Mouse (Mus musculus) monocyte, adult 2 months (primary cell): ENCODE data around the gene Setd7.

Experiments used
- DNase-seq, 2 experiments: peaks; one replicate each; pipeline ENCODE4 v3.0.0; 2022; ENCODE audit warnings: low spot score in 2 of 2, low read depth in 1 of 2

Gene Setd7

GRCm38 (mm10) chr3:51559594-51560450, 857 bp downstream of the Setd7 start:
- DNase-seq: peak in 1 of 2 experiments; percentile 55

GRCm38 (mm10) chr3:51555583-51555982, 5.1 kb downstream of the Setd7 start:
- no peak for DNase-seq

GRCm38 (mm10) chr3:51554836-51555235, 5.8 kb downstream of the Setd7 start:
- DNase-seq: no peak

GRCm38 (mm10) chr3:51554067-51554466, 6.6 kb downstream of the Setd7 start:
- DNase-seq: no peak

- DNase-seq: no peak
Measured at GRCm38 (mm10) chr3:51553497-51553875, 7.2 kb downstream of the Setd7 start.

GRCm38 (mm10) chr3:51552841-51553496, 7.7 kb downstream of the Setd7 start:
- no peak for DNase-seq

- DNase-seq: no peak
Measured at GRCm38 (mm10) chr3:51552197-51552596, 8.5 kb downstream of the Setd7 start.

GRCm38 (mm10) chr3:51548987-51549579, 11.6 kb downstream of the Setd7 start:
- DNase-seq: no peak

GRCm38 (mm10) chr3:51547577-51547976, 13.1 kb downstream of the Setd7 start:
- no peak for DNase-seq

- DNase-seq: no peak
Measured at GRCm38 (mm10) chr3:51544442-51545128, 16.1 kb downstream of the Setd7 start.

- DNase-seq: no peak
Measured at GRCm38 (mm10) chr3:51540659-51541058, 20.0 kb downstream of the Setd7 start.

GRCm38 (mm10) chr3:51539567-51540408, 20.9 kb downstream of the Setd7 start:
- peak in 1 of 2 experiments; percentile 61 for DNase-seq

GRCm38 (mm10) chr3:51534013-51534412, 26.7 kb downstream of the Setd7 start:
- no peak for DNase-seq

- no peak for DNase-seq
Measured at GRCm38 (mm10) chr3:51533573-51533972, 27.1 kb downstream of the Setd7 start.

- DNase-seq: no peak
Measured at GRCm38 (mm10) chr3:51532282-51532620, 28.4 kb downstream of the Setd7 start.

GRCm38 (mm10) chr3:51531473-51532281, 29.0 kb downstream of the Setd7 start:
- DNase-seq: no peak

- no peak for DNase-seq
Measured at GRCm38 (mm10) chr3:51526891-51527290, 33.8 kb downstream of the Setd7 start.

GRCm38 (mm10) chr3:51525186-51525785, 35.4 kb downstream of the Setd7 start:
- DNase-seq: no peak

GRCm38 (mm10) chr3:51521262-51521661, 39.4 kb downstream of the Setd7 start:
- DNase-seq: no peak

GRCm38 (mm10) chr3:51518763-51519121, 41.9 kb downstream of the Setd7 start:
- no peak for DNase-seq
